Comparison of ENCODE assay signal across 8 mouse cellular contexts in the genomic region with DNA sequence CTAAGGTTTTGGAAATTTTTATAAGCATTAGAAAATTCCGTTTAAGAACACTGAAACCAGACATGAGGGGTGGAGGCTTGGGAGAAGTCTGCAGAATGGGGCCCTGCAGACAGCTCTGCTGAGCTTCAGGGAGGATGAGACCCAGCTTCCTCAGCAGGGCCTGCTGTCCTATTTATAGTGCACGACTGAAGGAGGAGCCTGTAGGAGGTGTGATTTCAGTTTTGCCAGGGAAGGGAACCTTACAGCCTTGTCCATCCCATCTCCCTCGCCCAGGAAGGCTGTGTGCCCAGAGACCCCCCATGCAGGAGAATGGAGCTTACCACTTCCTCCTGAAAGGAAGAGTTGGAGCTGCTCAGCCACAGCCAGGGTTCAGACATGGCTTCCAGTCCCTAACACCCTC. TPM values are rescaled to one million over a fixed set of nuclear protein-coding genes. Genes with fewer than 3 reads are reported as not detected.
DNase-seq lines count a peak whose midpoint lies in the region; ATAC-seq and TF ChIP-seq lines count a peak whose summit lies in the region.

No protein-coding gene starts in this region.

- H3K4me3 ChIP-seq in forebrain, embryonic 14.5 days (ENCODE audit: low read depth, low read length): peak overlapping the region; percentile 55
- peak overlapping the region; percentile 88 for H3K4me3 ChIP-seq in left cerebral cortex, adult 2 months
- H3K4me3 ChIP-seq in myocyte: no peak overlapping the region

- peak overlapping the region; percentile 98 for H3K4me2 ChIP-seq in forebrain, embryonic 14.5 days (ENCODE audit: low read length)
- peak overlapping the region; percentile 44 for H3K4me2 ChIP-seq in myocyte (ENCODE audit: low read depth)

- H3K4me1 ChIP-seq in forebrain, embryonic 14.5 days (ENCODE audit: control insufficient read depth, insufficient read depth, low read length): peaks cover 3% of the 10 kb centered on the region; the same call in 1 of the 2 replicates

- H3K27ac ChIP-seq in forebrain, embryonic 14.5 days (ENCODE audit: low read depth, low read length): peak overlapping the region; percentile 53; the same call in 1 of the 2 replicates
- H3K27ac ChIP-seq in left cerebral cortex, adult 2 months: peak overlapping the region; percentile 99

- no peaks in the 10 kb centered on the region for H3K79me2 ChIP-seq in myocyte (ENCODE audit: control insufficient read depth, insufficient read depth)

- TF ChIP-seq CTCF in left cerebral cortex, adult 2 months (IDR thresholded peaks at IDR 0.05): no peak

- intact Hi-C loops in left cerebral cortex, adult 2 months (cut with DNase I): no loop called here

- 0 out of 2 replicates have a peak, but pooled peaks cover 3% of the 10 kb centered on the region for H3K27me3 ChIP-seq in forebrain, embryonic 14.5 days (replicated peaks; ENCODE audit: control insufficient read depth, insufficient read depth, low read length)
- peaks cover 13% of the 10 kb centered on the region for H3K27me3 ChIP-seq in myocyte (ENCODE audit: control insufficient read depth, insufficient read depth, insufficient read length)

- no peaks in the 10 kb centered on the region for H3K36me3 ChIP-seq in forebrain, embryonic 14.5 days (ENCODE audit: control insufficient read depth, insufficient read depth, low read length)
- H3K36me3 ChIP-seq in myocyte (ENCODE audit: control insufficient read depth, insufficient read depth): no peaks in the 10 kb centered on the region

- peak; percentile 41 for DNase-seq in retina, postnatal 1 day
- DNase-seq in retina, embryonic 14.5 days (ENCODE audit: low spot score): no peak
- DNase-seq in forebrain, embryonic 14.5 days (ENCODE audit: low spot score): peak; percentile 40
- DNase-seq in left cerebral cortex, adult 2 months (ENCODE audit: extremely low spot score in 1 of 2, low spot score in 2 of 2): peak; percentile 41 to 59
- DNase-seq in gastrocnemius, adult 18-20 months (ENCODE audit: low spot score): no peak
- DNase-seq in spleen, postnatal 14 days (ENCODE audit: low spot score in 2 of 2): no peak
- DNase-seq in layer of hippocampus, adult 9-11 months: no peak

- H3K9me3 ChIP-seq in forebrain, embryonic 14.5 days (replicated peaks; ENCODE audit: control insufficient read depth, low read length): no peaks in the 10 kb centered on the region

- peak overlapping the region; percentile 60 for H3K9ac ChIP-seq in forebrain, embryonic 14.5 days (ENCODE audit: low read length)

- H3ac ChIP-seq in myocyte (ENCODE audit: control insufficient read depth, insufficient read length): no peak overlapping the region

- TF ChIP-seq POLR2A in myocyte (IDR thresholded peaks at IDR 0.05; ENCODE audit: insufficient read length, low read depth): no peak

- peak; percentile 8; the same call in 1 of the 2 replicates for ATAC-seq in forebrain, embryonic 14.5 days

- 7% methylated on average over 3 of the region's 3 CpGs for WGBS in forebrain, embryonic 14.5 days

TF ChIP-seq in myocyte, 11 proteins besides CTCF, POLR2A, EP300 and RAD21:
- TF ChIP-seq E2F4 (IDR thresholded peaks at IDR 0.05; ENCODE audit: insufficient read depth) (no peak), MAX (IDR thresholded peaks at IDR 0.05; ENCODE audit: low read depth) (no peak), MYOD1 (IDR thresholded peaks at IDR 0.05; ENCODE audit: control insufficient read depth in 1 of 3, insufficient read length in 2 of 3, low read depth in 2 of 3) (no peak), MYOG (IDR thresholded peaks at IDR 0.05; ENCODE audit: control insufficient read depth in 1 of 3, insufficient read depth in 1 of 3, insufficient read length in 2 of 3, low read depth in 2 of 3) (no peak), USF1 (IDR thresholded peaks at IDR 0.05; ENCODE audit: low read depth) (no peak), CEBPB (IDR thresholded peaks at IDR 0.05; ENCODE audit: insufficient read depth, poor library complexity, severe bottlenecking) (no peak), SRF (IDR thresholded peaks at IDR 0.05; ENCODE audit: control insufficient read depth, insufficient read length, low read depth) (no peak), TCF3 (IDR thresholded peaks at IDR 0.05; ENCODE audit: insufficient read length, low read depth) (no peak), TCF12 (IDR thresholded peaks at IDR 0.05; ENCODE audit: insufficient read depth, poor library complexity, severe bottlenecking) (no peak), REST (IDR thresholded peaks at IDR 0.05; ENCODE audit: insufficient read depth, insufficient read length) (no peak), POLR2AphosphoS2 (IDR thresholded peaks at IDR 0.05; ENCODE audit: insufficient read length, low read depth) (no peak)

RNA-seq across cellular contexts. Expression of a gene that starts 1.5 kb away (rescaled TPM):
- 6.6 and 8.9 TPM in 2 replicates for polyA plus RNA-seq in forebrain, embryonic 14.5 days (2014; fragmentation: Nextera tagmentation; extraction: Ambion mirVana)
- 100 to 1,000 TPM; 325 to 339 TPM for total RNA-seq in left cerebral cortex, adult 2 months (2021)
- polyA plus RNA-seq in myocyte (2012; fragmentation: generic; extraction: Trizol): not detected
- total RNA-seq in gastrocnemius, adult 18-20 months (2021): 1 to 10 TPM; 6.2 to 6.4 TPM

RNA-seq across cellular contexts. Expression of a gene that starts 47.0 kb away (rescaled TPM):
- polyA plus RNA-seq in forebrain, embryonic 14.5 days (2014; fragmentation: Nextera tagmentation; extraction: Ambion mirVana): not detected in 2 replicates
- total RNA-seq in left cerebral cortex, adult 2 months (2021): not detected
- polyA plus RNA-seq in myocyte (2012; fragmentation: generic; extraction: Trizol): not detected
- total RNA-seq in gastrocnemius, adult 18-20 months (2021): not detected

RNA-seq across cellular contexts. Expression of a gene that starts 51.4 kb away (rescaled TPM):
- 11.6 and 12.5 TPM in 2 replicates for polyA plus RNA-seq in forebrain, embryonic 14.5 days (2014; fragmentation: Nextera tagmentation; extraction: Ambion mirVana)
- 1 to 10 TPM in 1 of 2 experiments, under 1 TPM in 1; 0.63 to 1.2 TPM for total RNA-seq in left cerebral cortex, adult 2 months (2021)
- polyA plus RNA-seq in myocyte (2012; fragmentation: generic; extraction: Trizol): 0.72 TPM
- under 1 TPM; 0.07 to 0.27 TPM for total RNA-seq in gastrocnemius, adult 18-20 months (2021)

Comparison
In these comparisons a context has a peak if more than half of its experiments do, and no peak if none do; other contexts are left out.
1. DNase-seq: peak in retina, postnatal 1 day (single experiment), forebrain, embryonic 14.5 days (single experiment) and left cerebral cortex, adult 2 months (2 of 2); none in retina, embryonic 14.5 days (single experiment), gastrocnemius, adult 18-20 months (single experiment), spleen, postnatal 14 days (0 of 2) and layer of hippocampus, adult 9-11 months (single experiment).
2. RNA of a gene that starts 1.5 kb away (total RNA-seq): 325 to 339 TPM in left cerebral cortex, adult 2 months; 6.2 to 6.4 TPM in gastrocnemius, adult 18-20 months; every median in the first group is over 10 times any median in the second.